Mouse (Mus musculus) T-helper 17 cell (primary cell): ENCODE measurements at regions not wholly inside any gene's neighbourhood (a gene's known extent, or its start where the extent isn't known, plus 50 kb on each side); places are given as distances from the start of the nearest gene placed in this dataset.
"Not testable (repeated sequence)": the region's sequence is repeated elsewhere in the genome, so short reads cannot be mapped to it uniquely, and the experiment has no call there.

Experiments
- in situ Hi-C, 2 experiments: fragments of 300-600 bp; cut with MboI, MseI; formaldehyde crosslinking; loops; 1 replicate in 1 of 2; 2 replicates in 1 of 2; pipeline ENCODE4 v1.15.1; 2025; ENCODE audit warnings: high pct_unique_total_duplicates in 2 of 2

DNA sequence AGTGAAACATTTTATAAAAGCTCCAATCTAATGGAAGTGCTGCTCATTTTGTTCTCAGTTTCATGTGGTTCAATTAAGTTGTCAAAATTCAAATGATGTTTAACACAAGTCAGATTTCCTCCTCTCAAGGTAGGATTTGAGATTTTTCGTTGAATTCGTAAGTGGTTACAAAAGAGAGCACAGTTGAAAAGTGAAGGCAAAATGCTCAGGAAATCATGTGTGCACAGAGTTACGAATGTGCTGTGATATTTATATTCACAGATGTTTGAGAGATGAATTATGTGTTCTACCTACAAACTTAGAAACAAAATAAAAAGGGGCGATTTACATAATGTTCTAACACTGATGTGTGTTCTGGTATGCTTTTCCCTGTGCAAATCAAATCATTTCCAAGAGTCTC lies 433.1 kb downstream of the Arl4a start:
- in situ Hi-C loops = no loop called here

DNA sequence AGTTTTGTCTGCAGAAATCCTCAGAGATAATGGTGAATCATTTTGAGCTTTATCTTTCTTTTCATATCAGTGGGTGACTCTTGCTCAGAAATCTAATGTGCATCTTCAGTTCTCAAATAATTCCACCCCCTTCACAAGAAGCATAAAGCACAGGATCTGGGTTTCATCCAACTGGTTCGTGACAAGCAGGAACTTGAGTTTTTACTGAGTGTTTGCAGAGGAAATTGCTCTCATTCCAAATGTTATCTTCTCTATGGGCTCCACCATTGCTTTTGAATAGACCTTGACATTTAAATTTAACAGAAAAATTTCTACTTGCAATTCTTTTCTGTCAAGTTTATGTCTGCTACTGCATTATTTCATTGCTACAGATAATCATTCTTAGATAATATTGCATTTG lies 443.1 kb downstream of the Arl4a start:
- in situ Hi-C loops = no loop called here

DNA sequence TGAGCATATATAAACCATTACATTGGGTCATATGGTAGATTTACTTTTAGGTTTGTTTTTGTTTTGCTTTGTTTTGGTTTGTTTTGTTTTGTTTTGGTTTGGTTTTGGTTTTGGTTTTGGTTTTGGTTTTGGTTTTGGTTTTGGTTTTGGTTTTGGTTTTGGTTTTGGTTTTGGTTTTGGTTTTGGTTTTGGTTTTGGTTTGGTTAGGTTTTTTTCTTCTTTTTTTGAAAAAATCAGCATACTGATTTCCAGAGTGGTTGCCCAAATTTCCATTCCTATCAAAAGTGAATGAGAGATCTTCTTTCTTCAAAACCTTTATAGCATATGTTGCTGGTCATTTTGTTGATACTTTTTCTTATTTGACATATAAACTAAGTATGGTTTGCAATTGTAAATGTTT lies 444.0 kb downstream of the Arl4a start:
- in situ Hi-C loops = not testable (repeated sequence)

DNA sequence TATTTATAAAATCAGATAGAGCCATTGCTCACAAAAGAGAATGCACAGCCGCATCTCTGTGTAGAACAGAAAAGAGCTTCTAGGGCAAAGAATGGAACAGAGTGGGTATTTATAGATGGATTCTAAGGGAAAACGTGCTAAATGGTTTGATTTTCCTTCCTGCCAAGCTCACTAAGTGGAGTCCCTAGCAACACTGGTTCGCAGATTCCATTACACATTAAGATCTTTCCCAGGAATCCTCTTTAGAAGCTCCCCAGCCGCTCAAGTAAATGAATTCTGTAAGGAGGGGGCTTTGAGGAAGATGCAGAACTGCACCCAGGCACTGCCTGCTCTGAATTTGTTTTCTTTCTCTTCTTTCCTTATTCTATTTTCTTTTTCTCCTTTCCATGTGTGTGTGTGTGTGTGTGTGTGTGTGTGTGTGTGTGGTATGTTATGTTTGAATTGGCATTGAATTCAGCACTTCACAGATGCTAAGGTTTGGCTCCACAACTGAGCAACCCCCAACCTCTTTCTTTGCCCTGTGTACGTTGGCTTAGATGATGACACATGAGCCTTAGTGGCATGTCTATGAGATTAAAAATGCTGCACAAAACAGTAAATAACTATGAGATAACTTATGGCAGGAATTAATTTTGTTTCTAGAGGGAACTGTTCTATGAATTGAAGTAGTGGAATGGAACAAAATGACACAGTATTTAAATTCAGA lies 450.5 kb downstream of the Arl4a start:
- in situ Hi-C loops = no loop called here

GRCm38 (mm10) chr12:39586163-39586562 lies 451.7 kb downstream of the Arl4a start:
- in situ Hi-C loops = no loop called here

- in situ Hi-C loops = no loop called here
These were observed 460.2 kb downstream of the Arl4a start for GRCm38 (mm10) chr12:39577610-39578009.

DNA sequence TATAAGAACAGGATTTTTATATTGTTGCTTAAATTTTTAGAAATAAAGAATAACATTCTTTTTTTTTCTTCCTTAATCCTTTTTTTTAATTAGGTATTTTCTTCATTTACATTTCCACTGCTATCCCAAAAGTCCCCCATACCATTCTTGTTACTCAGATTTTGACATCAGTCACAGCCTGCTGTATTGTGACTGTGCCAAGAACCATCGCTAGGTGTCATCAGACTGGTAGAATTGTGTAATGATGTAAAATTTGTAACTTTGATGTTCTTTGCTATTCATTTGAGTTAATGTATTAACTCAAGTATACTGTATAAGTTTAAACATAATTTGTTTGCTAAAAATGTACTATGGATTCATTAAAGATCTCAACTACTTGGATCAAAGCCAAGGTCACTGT lies 465.0 kb downstream of the Arl4a start:
- in situ Hi-C loops = no loop called here

- in situ Hi-C loops = no loop called here
These were observed 465.7 kb downstream of the Arl4a start for GRCm38 (mm10) chr12:39572147-39572546.

- in situ Hi-C loops = no loop called here
These were observed 476.9 kb downstream of the Arl4a start for GRCm38 (mm10) chr12:39560734-39561446.

GRCm38 (mm10) chr12:39558491-39558890 lies 479.3 kb downstream of the Arl4a start:
- in situ Hi-C loops = no loop called here

DNA sequence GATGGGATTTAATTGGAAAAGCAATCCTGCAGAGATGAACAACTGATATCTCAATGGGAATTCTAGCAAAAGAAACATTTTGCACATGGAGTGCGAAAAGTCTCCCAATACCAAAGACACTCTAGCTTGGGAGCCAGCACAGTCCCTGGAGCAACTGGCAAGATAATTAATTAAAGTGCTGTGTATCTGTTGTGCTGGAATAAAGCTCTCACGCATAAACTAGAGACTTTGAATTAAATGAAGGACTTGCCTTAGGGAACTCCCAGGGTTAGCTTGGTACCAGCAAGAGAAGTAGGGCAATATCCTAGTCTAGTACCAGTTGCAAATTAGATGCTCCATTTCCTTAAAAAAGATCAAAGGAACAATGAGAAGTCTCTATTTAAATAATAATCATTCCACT lies 501.5 kb downstream of the Arl4a start:
- in situ Hi-C loops = no loop called here

- in situ Hi-C loops = no loop called here
These were observed 509.7 kb downstream of the Arl4a start for GRCm38 (mm10) chr12:39528121-39528520.

GRCm38 (mm10) chr12:39527216-39527600 lies 510.6 kb downstream of the Arl4a start:
- in situ Hi-C loops = no loop called here

- in situ Hi-C loops = no loop called here
These were observed 511.1 kb downstream of the Arl4a start for GRCm38 (mm10) chr12:39526535-39527215.

DNA sequence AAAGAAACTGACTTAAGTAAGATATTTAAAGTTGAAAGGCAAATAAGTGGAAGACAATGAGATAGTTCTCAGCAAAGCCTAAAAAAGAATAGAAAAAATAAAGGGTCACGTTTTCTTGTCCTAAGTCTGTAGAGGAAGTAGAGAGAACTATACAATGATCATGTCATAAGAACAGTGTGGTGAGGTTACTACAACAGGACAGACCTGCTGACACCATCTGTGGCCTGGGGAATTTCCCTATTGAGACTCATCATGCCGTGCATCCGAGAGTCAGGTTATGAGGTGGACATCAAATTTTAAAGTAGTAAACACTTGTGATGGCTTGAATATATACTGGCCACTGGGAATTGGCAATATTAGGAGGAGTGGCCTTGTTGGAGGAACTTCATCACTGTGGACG lies 522.1 kb downstream of the Arl4a start:
- in situ Hi-C loops = loop anchor here (10.0 kb wide), 2 partner anchors 649 to 1309 kb away; no protein-coding TSS in a partner anchor

- in situ Hi-C loops = loop anchor here (5.0 to 10.0 kb wide), 3 partner anchors 531 to 1314 kb away; no protein-coding TSS in a partner anchor
These were observed 527.0 kb downstream of the Arl4a start for GRCm38 (mm10) chr12:39510855-39511254.

- in situ Hi-C loops = loop anchor here (5.0 to 10.0 kb wide), 3 partner anchors 532 to 1315 kb away; no protein-coding TSS in a partner anchor
These were observed 527.6 kb downstream of the Arl4a start for GRCm38 (mm10) chr12:39510073-39510812.

DNA sequence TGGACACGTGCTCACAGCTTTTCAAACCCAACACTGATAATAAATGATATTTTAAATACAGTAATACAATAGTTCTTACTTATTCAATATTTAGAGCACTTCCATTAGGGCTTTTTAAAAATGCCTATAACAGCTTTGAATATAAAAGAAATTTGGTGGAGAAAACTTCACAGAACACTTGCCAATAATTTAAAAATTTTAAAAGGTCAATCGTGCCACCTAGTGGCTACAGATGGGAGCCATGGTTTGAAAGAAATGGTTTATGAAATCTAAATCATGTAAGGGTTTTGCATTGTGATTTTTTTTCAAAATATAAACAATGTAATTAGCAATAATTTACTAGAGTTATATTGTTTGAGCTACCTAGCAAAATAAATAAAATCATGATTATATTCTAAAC lies 541.6 kb downstream of the Arl4a start:
- in situ Hi-C loops = loop anchor here (5.0 to 25.0 kb wide), 2 partner anchors 1369 to 1709 kb away; no protein-coding TSS in a partner anchor

GRCm38 (mm10) chr12:39493578-39494218 lies 544.1 kb downstream of the Arl4a start:
- in situ Hi-C loops = loop anchor here in 1 of 2 experiments (5.0 to 25.0 kb wide), 2 partner anchors 1366 to 1706 kb away; no protein-coding TSS in a partner anchor

DNA sequence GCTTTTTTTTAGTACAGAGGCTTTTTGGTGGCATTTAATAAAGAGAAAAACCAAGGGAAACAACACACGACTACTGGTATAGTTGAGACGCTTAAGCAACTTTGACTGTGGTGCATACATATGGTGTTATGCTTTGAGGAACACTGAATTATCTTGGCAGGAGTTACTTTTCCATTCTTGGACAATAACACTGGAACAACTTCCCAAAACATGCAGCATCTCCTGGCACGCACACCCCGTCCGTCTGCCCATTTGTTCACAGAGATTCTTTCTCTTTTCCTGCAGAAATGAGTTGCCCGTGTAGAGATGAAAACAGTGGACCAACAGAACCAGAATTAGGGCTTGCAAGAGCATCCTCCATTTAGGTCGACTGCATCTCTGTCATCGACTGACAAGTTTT lies 544.7 kb downstream of the Arl4a start:
- in situ Hi-C loops = loop anchor here in 1 of 2 experiments (5.0 to 25.0 kb wide), 2 partner anchors 1366 to 1706 kb away; no protein-coding TSS in a partner anchor

GRCm38 (mm10) chr12:39472984-39473383 lies 564.8 kb downstream of the Arl4a start:
- in situ Hi-C loops = no loop called here
